Mouse (Mus musculus) erythroblast, embryonic 14.5 days (primary cell): ENCODE measurements around the gene Slc37a1.

ENCODE experiments used
- GATA1 ChIP-seq: IDR thresholded peaks from 2 replicates; pipeline ENCODE4 v1.6.1; 2012; ENCODE audit warnings: low read length, inconsistent platforms, mixed read lengths
- TAL1 ChIP-seq: IDR thresholded peaks from 3 replicates; pipeline ENCODE4 v1.6.1; 2012; ENCODE audit warnings: low read length, inconsistent platforms, mixed read lengths

DNA sequence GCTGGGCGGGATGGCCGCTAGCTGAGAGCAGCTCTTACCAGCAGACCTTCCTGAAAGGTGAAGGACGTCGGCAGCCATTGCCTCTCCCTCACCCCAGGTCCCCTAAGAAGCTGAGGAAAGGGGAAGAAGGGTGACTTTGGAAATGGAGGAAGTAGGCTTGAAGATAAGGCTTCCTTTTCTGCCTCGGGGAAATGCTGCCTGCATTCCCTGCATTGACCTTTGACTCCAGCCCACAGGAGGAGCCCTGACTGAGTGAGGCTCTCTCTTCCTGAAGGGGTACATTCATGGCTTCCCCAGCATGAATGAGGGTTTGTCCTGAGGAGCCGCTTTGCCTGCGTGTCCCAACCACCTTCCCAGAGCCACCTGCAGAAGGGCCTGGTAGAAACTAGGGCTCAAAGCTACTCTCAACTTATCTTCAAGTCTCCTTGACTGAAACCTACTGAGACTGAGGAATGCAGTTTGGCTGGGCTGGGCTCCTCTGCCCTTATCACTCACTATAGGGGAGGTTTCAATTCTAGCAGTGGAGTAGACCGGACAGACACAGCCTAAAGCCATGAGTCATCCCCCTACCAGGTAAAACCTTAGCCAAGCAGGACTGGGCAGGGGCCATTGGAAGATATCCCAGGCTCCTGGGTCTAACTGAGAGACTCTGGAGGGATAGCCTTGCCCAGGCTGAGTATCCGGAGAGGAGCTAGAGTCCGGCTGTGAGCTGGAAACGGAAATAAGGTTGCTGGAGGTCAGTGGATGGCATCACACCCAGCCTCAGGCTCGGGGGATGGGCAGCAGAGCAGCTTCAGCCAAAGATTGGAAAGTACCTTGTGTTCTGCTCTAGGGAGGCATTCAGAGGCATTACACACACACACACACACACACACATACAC lies 18.5 kb downstream of the Slc37a1 start:
- no peak for TF ChIP-seq GATA1
- TF ChIP-seq TAL1, result no peak
